Mouse (Mus musculus) fibroblast of lung, adult 2 months (primary cell): ENCODE measurements at regions not wholly inside any gene's neighbourhood (a gene's known extent, or its start where the extent isn't known, plus 50 kb on each side); places are given as distances from the start of the nearest gene placed in this dataset.
A peak's percentile ranks its signal among the peaks of the same experiment; 100 is the strongest.

ENCODE experiments used
- DNase-seq: peaks from one replicate; pipeline ENCODE4 v3.0.0-alpha.2; 2011; ENCODE audit warnings: low read depth

- DNase-seq: peak; percentile 31
These were observed 56.0 kb upstream of the Gpc4 start for GRCm38 (mm10) chrX:52221016-52221415.

- DNase-seq: no peak
These were observed 52.2 kb upstream of the Gpc4 start for GRCm38 (mm10) chrX:52217189-52217789.
